Mouse (Mus musculus) ES-Bruce4 (cell line): Measurements from ENCODE around the gene Mb.

ENCODE experiments used
- CTCF ChIP-seq: IDR thresholded peaks from one replicate; pipeline ENCODE4 v1.8.1; 2011; ENCODE audit warnings: low read depth, low read length
- EP300 ChIP-seq: IDR thresholded peaks from 2 replicates; pipeline ENCODE4 v1.6.1; 2011; ENCODE audit warnings: low read depth, low read length; ENCODE audit not compliant: insufficient read depth
- POLR2A ChIP-seq: IDR thresholded peaks from one replicate; pipeline ENCODE4 v1.8.1; 2011; ENCODE audit warnings: low read length; ENCODE audit not compliant: insufficient read depth

GRCm38 (mm10) chr15:77097358-77097757 lies 46.9 kb upstream of the Mb start:
- TF ChIP-seq POLR2A (no peak), CTCF (no peak), EP300 (no peak)
